9 mouse cellular contexts compared by ENCODE assay signal in genomic region chr11:98026248-98026569, GRCm38 (mm10). TPM values are rescaled to one million over a fixed set of nuclear protein-coding genes. Genes with fewer than 3 reads are reported as not detected.
DNase-seq lines count a peak whose midpoint lies in the region; ATAC-seq and TF ChIP-seq lines count a peak whose summit lies in the region.
"Had no signal": no experiment of that assay in that cellular context is flagged by ENCODE, and none has a peak within 500 bp of the region (broad histone marks: within the 10 kb centered on the region; RNA-seq: fewer than 3 reads in every experiment).

No protein-coding gene starts in this region.

- ATAC-seq in forebrain, embryonic 14.5 days, result no peak
- no peak for ATAC-seq in liver, embryonic 16.5 days (ENCODE audit: low read depth)
- ATAC-seq in inflammation-experienced regulatory T-cells, adult 6 months, result no peak

- H3K79me3 ChIP-seq in C2C12 (ENCODE audit: low read depth), result peaks cover 25% of the 10 kb centered on the region

- peak overlapping the region; percentile 99 for H3K9ac ChIP-seq in forebrain, embryonic 14.5 days (ENCODE audit: low read length)
- H3K9ac ChIP-seq in liver, embryonic 16.5 days (ENCODE audit: low read depth, low read length), result peak overlapping the region; percentile 97

- peak overlapping the region; percentile 98 for H3ac ChIP-seq in C2C12 (ENCODE audit: control insufficient read depth, insufficient read length, low read depth)

- peaks cover 39% of the 10 kb centered on the region for H3K36me3 ChIP-seq in C2C12 (ENCODE audit: control insufficient read depth, insufficient read depth)
- peaks cover 33% of the 10 kb centered on the region for H3K36me3 ChIP-seq in forebrain, embryonic 14.5 days (ENCODE audit: control insufficient read depth, insufficient read depth, low read length)
- H3K36me3 ChIP-seq in liver, embryonic 16.5 days (ENCODE audit: control insufficient read depth, insufficient read depth), result peaks cover 27% of the 10 kb centered on the region

- no peak for TF ChIP-seq CTCF in gastrocnemius, adult 2 months (IDR thresholded peaks at IDR 0.05)
- TF ChIP-seq CTCF in C2C12 (IDR thresholded peaks at IDR 0.05; ENCODE audit: control insufficient read depth, insufficient read depth, insufficient read length), result no peak

- peak overlapping the region; percentile 97 for H3K4me2 ChIP-seq in forebrain, embryonic 14.5 days (ENCODE audit: low read length)
- H3K4me2 ChIP-seq in liver, embryonic 16.5 days (ENCODE audit: low read depth, low read length), result peak overlapping the region; percentile 94

- H3K4me1 ChIP-seq in forebrain, embryonic 14.5 days (ENCODE audit: control insufficient read depth, insufficient read depth, low read length), result peaks cover 19% of the 10 kb centered on the region
- peaks cover 21% of the 10 kb centered on the region for H3K4me1 ChIP-seq in liver, embryonic 16.5 days (ENCODE audit: control insufficient read depth, low read depth, low read length)

- no peak for DNase-seq in gastrocnemius, adult 2 months
- DNase-seq in gastrocnemius, adult 8-10 months (ENCODE audit: low spot score in 2 of 2), result no peak
- DNase-seq in forebrain, embryonic 14.5 days (ENCODE audit: low spot score), result no peak
- DNase-seq in c-Kit-positive CD71-positive TER-119-positive erythroid progenitor cells, embryonic 14.5 days (ENCODE audit: low spot score), result no peak
- DNase-seq in embryo, embryonic 11 days, result no peak

- no peaks in the 10 kb centered on the region for H3K9me3 ChIP-seq in forebrain, embryonic 14.5 days (replicated peaks; ENCODE audit: control insufficient read depth, low read length)
- H3K9me3 ChIP-seq in liver, embryonic 16.5 days (replicated peaks; ENCODE audit: control insufficient read depth, low read length), result no peaks in the 10 kb centered on the region

- WGBS in forebrain, embryonic 14.5 days, result 5% methylated on average over 15 of the region's 15 CpGs
- WGBS in liver, embryonic 16.5 days (ENCODE audit: insufficient replicate concordance), result 9% methylated on average over 15 of the region's 15 CpGs

- peaks cover 43% of the 10 kb centered on the region for H3K79me2 ChIP-seq in C2C12 (ENCODE audit: control insufficient read depth, insufficient read depth)

- peak overlapping the region; percentile 97 for H3K27ac ChIP-seq in gastrocnemius, adult 2 months
- peak overlapping the region; percentile 74 for H3K27ac ChIP-seq in forebrain, embryonic 14.5 days (ENCODE audit: low read depth, low read length)
- H3K27ac ChIP-seq in liver, embryonic 16.5 days (ENCODE audit: low read length), result peak overlapping the region; percentile 80

- intact Hi-C loops in gastrocnemius, adult 2 months (cut with DNase I), result loop anchor here (5.0 kb wide), 2 partner anchors 121 to 176 kb away; partner anchors contain the start of gene Cdk12

- peak overlapping the region; percentile 81 for H3K4me3 ChIP-seq in gastrocnemius, adult 2 months
- peak overlapping the region; percentile 37 for H3K4me3 ChIP-seq in C2C12 (ENCODE audit: insufficient read depth, poor library complexity, severe bottlenecking)
- H3K4me3 ChIP-seq in forebrain, embryonic 14.5 days (ENCODE audit: low read depth, low read length), result peak overlapping the region; percentile 99
- peak overlapping the region; percentile 98 for H3K4me3 ChIP-seq in liver, embryonic 16.5 days (ENCODE audit: low read depth, low read length)

- no peaks in the 10 kb centered on the region for H3K27me3 ChIP-seq in C2C12 (ENCODE audit: control insufficient read depth, insufficient read depth, insufficient read length)
- H3K27me3 ChIP-seq in forebrain, embryonic 14.5 days (replicated peaks; ENCODE audit: control insufficient read depth, insufficient read depth, low read length), result no peaks in the 10 kb centered on the region
- peaks cover 17% of the 10 kb centered on the region for H3K27me3 ChIP-seq in liver, embryonic 16.5 days (ENCODE audit: control insufficient read depth, insufficient read depth, low read depth, low read length)

TF ChIP-seq in C2C12, 6 proteins besides CTCF, POLR2A, EP300 and RAD21:
- no peak for TF ChIP-seq MYOG (IDR thresholded peaks at IDR 0.05; ENCODE audit: control insufficient read depth, extremely low read depth, insufficient read length)
- no peak for TF ChIP-seq USF1 (IDR thresholded peaks at IDR 0.05; ENCODE audit: low read depth)
- TF ChIP-seq MYOD1 (IDR thresholded peaks at IDR 0.05; ENCODE audit: control insufficient read depth, insufficient read length, low read depth), result no peak
- TF ChIP-seq CEBPB (IDR thresholded peaks at IDR 0.05; ENCODE audit: low read depth), result no peak
- no peak for TF ChIP-seq MAX (IDR thresholded peaks at IDR 0.05)
- no peak for TF ChIP-seq FOSL1 (IDR thresholded peaks at IDR 0.05; ENCODE audit: insufficient read depth, low read length, poor library complexity, severe bottlenecking)

RNA-seq across cellular contexts. Expression of gene Rpl19, which starts 0.3 kb away (rescaled TPM):
- 100 to 1,000 TPM; 404 to 490 TPM for total RNA-seq in gastrocnemius, adult 2 months (2021)
- total RNA-seq in gastrocnemius, adult 8-10 months (2022), result 100 to 1,000 TPM; 364 to 479 (median 402) TPM
- 3,682 TPM for polyA plus RNA-seq in C2C12 (2012; fragmentation: generic; extraction: Trizol)
- 787 and 932 TPM in 2 replicates for polyA plus RNA-seq in forebrain, embryonic 14.5 days (2014; fragmentation: Nextera tagmentation; extraction: Ambion mirVana)
- 478 and 526 TPM in 2 replicates for polyA plus RNA-seq in liver, embryonic 16.5 days (2015; fragmentation: Nextera tagmentation; extraction: Ambion mirVana)
- 1,000 to 10,000 TPM; 2,465 to 4,071 (median 3,234) TPM for polyA plus RNA-seq in inflammation-experienced regulatory T-cells, adult 6 months (2017; shearing (Covaris generic))

RNA-seq across cellular contexts. Expression of gene Cacnb1, which starts 3.4 kb away (rescaled TPM):
- 100 to 1,000 TPM; 199 to 214 TPM for total RNA-seq in gastrocnemius, adult 2 months (2021)
- total RNA-seq in gastrocnemius, adult 8-10 months (2022), result 100 to 1,000 TPM; 172 to 203 (median 187) TPM
- polyA plus RNA-seq in C2C12 (2012; fragmentation: generic; extraction: Trizol), result 6.1 TPM
- polyA plus RNA-seq in forebrain, embryonic 14.5 days (2014; fragmentation: Nextera tagmentation; extraction: Ambion mirVana), result 22.1 and 29.2 TPM in 2 replicates
- 0.81 and 1.2 TPM in 2 replicates for polyA plus RNA-seq in liver, embryonic 16.5 days (2015; fragmentation: Nextera tagmentation; extraction: Ambion mirVana)
- 1 to 10 TPM; 1.5 to 2.7 (median 2.4) TPM for polyA plus RNA-seq in inflammation-experienced regulatory T-cells, adult 6 months (2017; shearing (Covaris generic))
- total RNA-seq: common myeloid progenitor, adult 5-6 weeks had no signal

RNA-seq across cellular contexts. Expression of gene Stac2, which starts 27.1 kb away (rescaled TPM):
- total RNA-seq in gastrocnemius, adult 2 months (2021), result under 1 TPM in 1 of 2 experiments, not detected in 1; 0.11 TPM
- under 1 TPM in 2 of 4 experiments, not detected in 2; 0.11 to 0.70 TPM for total RNA-seq in gastrocnemius, adult 8-10 months (2022)
- polyA plus RNA-seq in C2C12 (2012; fragmentation: generic; extraction: Trizol), result 34.6 TPM
- 1.1 and 2.4 TPM in 2 replicates for polyA plus RNA-seq in forebrain, embryonic 14.5 days (2014; fragmentation: Nextera tagmentation; extraction: Ambion mirVana)
- 0.05 TPM in 1 of 2 replicates, not detected in the other for polyA plus RNA-seq in liver, embryonic 16.5 days (2015; fragmentation: Nextera tagmentation; extraction: Ambion mirVana)
- polyA plus RNA-seq in inflammation-experienced regulatory T-cells, adult 6 months (2017; shearing (Covaris generic)), result under 1 TPM in 1 of 3 experiments, not detected in 2; 0.23 TPM
- total RNA-seq: common myeloid progenitor, adult 5-6 weeks had no signal

RNA-seq across cellular contexts. Expression of gene Arl5c, which starts 30.2 kb away (rescaled TPM):
- under 1 TPM; 0.31 to 0.47 TPM for total RNA-seq in gastrocnemius, adult 2 months (2021)
- total RNA-seq in gastrocnemius, adult 8-10 months (2022), result under 1 TPM in 2 of 4 experiments, not detected in 2; 0.18 to 0.19 TPM
- polyA plus RNA-seq in C2C12 (2012; fragmentation: generic; extraction: Trizol), result 0.54 TPM
- polyA plus RNA-seq in forebrain, embryonic 14.5 days (2014; fragmentation: Nextera tagmentation; extraction: Ambion mirVana), result 2.8 and 4.8 TPM in 2 replicates
- 7.4 and 8.3 TPM in 2 replicates for polyA plus RNA-seq in liver, embryonic 16.5 days (2015; fragmentation: Nextera tagmentation; extraction: Ambion mirVana)
- polyA plus RNA-seq in inflammation-experienced regulatory T-cells, adult 6 months (2017; shearing (Covaris generic)), result 10 to 100 TPM; 43.8 to 60.5 (median 53.2) TPM

RNA-seq across cellular contexts. Expression of gene Plxdc1, which starts 40.0 kb away (rescaled TPM):
- 1 to 10 TPM; 3.0 to 3.1 TPM for total RNA-seq in gastrocnemius, adult 2 months (2021)
- 1 to 10 TPM; 1.3 to 3.4 (median 1.9) TPM for total RNA-seq in gastrocnemius, adult 8-10 months (2022)
- polyA plus RNA-seq in C2C12 (2012; fragmentation: generic; extraction: Trizol), result 0.25 TPM
- polyA plus RNA-seq in forebrain, embryonic 14.5 days (2014; fragmentation: Nextera tagmentation; extraction: Ambion mirVana), result 0.48 and 0.84 TPM in 2 replicates
- polyA plus RNA-seq in liver, embryonic 16.5 days (2015; fragmentation: Nextera tagmentation; extraction: Ambion mirVana), result 0.65 and 1.2 TPM in 2 replicates
- polyA plus RNA-seq in inflammation-experienced regulatory T-cells, adult 6 months (2017; shearing (Covaris generic)), result 1 to 10 TPM; 1.1 to 8.5 (median 2.2) TPM

Comparison
In these comparisons a context has a peak if more than half of its experiments do, and no peak if none do; other contexts are left out.
1. H3K4me3 ChIP-seq: peak in every context shown above with its lines; median percentile 99 in forebrain, embryonic 14.5 days; 98 in liver, embryonic 16.5 days; 81 in gastrocnemius, adult 2 months; 37 in C2C12.
2. RNA of gene Stac2, which starts 27.1 kb away (polyA plus RNA-seq): 34.6 TPM in C2C12 (single experiment); 1.1 to 2.4 TPM in forebrain, embryonic 14.5 days, 0.23 TPM in inflammation-experienced regulatory T-cells, adult 6 months and 0.05 TPM in liver, embryonic 16.5 days; every median in the first group is over 10 times any median in the second.
3. Peak in every context shown above with its lines, with median percentiles within 50 percentile points of each other: H3K27ac ChIP-seq.